Mouse (Mus musculus) megakaryocyte, embryonic 14.5 days (primary cell): ENCODE data around the gene Mrpl45. TPM values are rescaled to one million over a fixed set of nuclear protein-coding genes. Genes with fewer than 3 reads are reported as not detected.
"Not testable (repeated sequence)": the region's sequence is repeated elsewhere in the genome, so short reads cannot be mapped to it uniquely, and the experiment has no call there.

Experiments
- H3K27me3 ChIP-seq: replicated peaks from 2 replicates; pipeline ENCODE3; 2012; ENCODE audit warnings: inconsistent platforms
- H3K36me3 ChIP-seq: replicated peaks from 2 replicates; pipeline ENCODE3; 2012; ENCODE audit warnings: low read length, inconsistent platforms, mixed read lengths
- H3K4me1 ChIP-seq: 2 replicates; pipeline ENCODE4 v1.6.1; 2012; ENCODE audit warnings: inconsistent platforms
- H3K4me3 ChIP-seq: replicated peaks from 2 replicates; pipeline ENCODE3; 2012; ENCODE audit warnings: moderate library complexity, mild to moderate bottlenecking, inconsistent platforms
- H3K9me3 ChIP-seq: 2 replicates; pipeline ENCODE4 v1.6.1; 2012; ENCODE audit warnings: inconsistent platforms
- FLI1 ChIP-seq: IDR thresholded peaks from 2 replicates; pipeline ENCODE4 v1.6.1; 2012; ENCODE audit warnings: low read length, inconsistent platforms, mixed read lengths
- GATA1 ChIP-seq: IDR thresholded peaks from 3 replicates; pipeline ENCODE4 v1.6.1; 2012; ENCODE audit warnings: mixed read lengths, low read length, inconsistent platforms, borderline replicate concordance
- polyA plus RNA-seq: library from polyadenylated mRNA; stranded (reverse); fragments of >175 nt; gene quantifications from 2 replicates; pipeline ENCODE4 v1.2.3, GENCODE M21; 2012; ENCODE audit warnings: low replicate concordance; ENCODE audit not compliant: insufficient read depth

Gene Mrpl45
- 4.6 and 6.9 TPM in 2 replicates for polyA plus RNA-seq

DNA sequence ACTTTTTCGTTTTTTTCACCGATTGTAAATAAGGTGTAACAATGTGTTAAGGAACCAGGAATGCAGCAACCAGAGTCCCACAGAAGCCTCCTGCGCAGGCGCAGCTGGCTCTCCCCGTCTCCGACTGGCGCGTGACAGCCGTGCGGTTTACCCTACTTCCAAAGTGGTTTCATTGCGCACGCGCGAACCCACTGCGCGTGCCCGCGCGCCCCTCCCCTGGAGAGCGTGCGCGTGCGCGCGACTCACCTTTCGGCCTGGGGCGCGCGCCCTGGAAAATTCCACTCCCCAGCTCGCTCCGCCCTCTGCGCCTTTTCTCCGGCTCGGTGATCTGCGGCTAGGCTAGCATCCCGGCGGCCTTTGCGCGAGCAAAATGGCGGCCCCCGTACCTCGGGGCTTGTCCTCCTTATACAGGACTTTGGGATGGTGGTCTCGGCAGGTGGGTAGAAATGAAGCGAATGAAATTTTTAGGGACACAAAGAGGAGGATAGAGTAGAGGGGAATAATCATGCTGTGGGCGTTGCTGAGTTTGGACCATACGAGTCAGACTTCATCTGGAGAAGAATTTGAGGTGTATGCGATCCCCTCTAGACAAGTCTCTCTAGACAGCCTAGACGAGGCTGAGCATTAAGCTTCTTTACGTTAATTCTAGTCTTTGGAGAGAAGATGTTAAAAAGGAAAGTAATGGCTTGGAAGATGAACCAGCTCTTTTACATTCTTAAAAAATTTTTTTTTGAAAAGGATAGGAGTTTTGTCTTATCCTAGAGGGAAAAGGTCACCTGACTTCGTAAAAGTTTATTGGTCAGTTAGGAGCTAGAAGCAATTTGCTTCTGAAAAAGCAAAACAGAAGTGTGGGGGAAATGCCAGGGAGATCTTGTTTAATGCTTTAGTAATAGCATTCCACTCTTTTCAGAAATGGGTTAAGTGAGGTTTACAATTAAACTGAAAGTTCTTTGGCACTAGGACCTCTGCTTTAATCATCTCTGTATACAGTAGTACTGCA is at the start of gene Mrpl45:
TSS of gene Mrpl45 (plus strand) at position 213 of the 1,000 bp plus-strand sequence.
- Histone ChIP-seq H3K4me1 (peaks cover 26% of the 10 kb centered on the region), H3K27me3 (no peaks in the 10 kb centered on the region), H3K9me3 (no peaks in the 10 kb centered on the region), H3K4me3 (peak within 1 kb of the TSS; percentile 93), H3K36me3 (peaks cover 4% of the 10 kb centered on the region)
- TF ChIP-seq FLI1 (no peak), GATA1 (no peak)

DNA sequence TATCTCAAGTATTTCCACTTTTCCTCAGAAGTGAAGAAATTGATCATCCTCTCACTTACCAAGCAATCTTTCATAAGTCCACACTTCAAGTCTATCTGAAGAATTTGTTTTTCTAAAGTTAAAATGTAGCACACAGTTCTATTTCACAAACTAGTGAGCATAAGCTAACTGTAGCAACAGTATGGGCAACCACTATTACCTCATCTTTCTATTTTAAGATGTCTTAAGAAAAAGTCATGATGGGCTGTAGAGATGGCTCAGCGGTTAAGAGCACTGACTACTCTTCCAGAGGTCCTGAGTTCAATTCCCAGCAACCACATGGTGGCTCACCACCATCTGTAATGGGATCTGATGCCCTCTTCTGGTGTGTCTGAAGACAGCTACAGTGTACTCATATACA is 49.0 kb upstream of the Mrpl45 start:
- peaks cover 60% of the 10 kb centered on the region for H3K36me3 ChIP-seq
- not testable (repeated sequence) for H3K4me3 ChIP-seq, H3K27me3 ChIP-seq, H3K9me3 ChIP-seq
- H3K4me1 ChIP-seq, result peaks cover 34% of the 10 kb centered on the region

DNA sequence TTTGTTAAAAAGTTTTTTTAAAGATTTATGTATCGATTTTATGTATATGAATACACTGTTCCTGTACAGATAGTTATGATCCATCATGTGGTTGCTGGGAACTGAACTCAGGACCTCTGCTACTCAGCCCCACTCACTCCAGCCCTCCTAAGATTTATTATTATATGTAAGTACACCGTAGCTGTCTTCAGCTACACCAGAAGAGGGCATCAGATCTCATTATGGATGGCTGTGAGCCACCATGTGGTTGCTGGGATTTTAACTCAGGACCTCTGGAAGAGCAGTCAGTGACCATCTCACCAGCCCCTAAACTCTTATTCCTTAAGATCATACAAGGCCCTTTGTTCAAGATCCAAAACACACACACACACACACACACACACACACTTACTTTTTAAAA is 45.5 kb upstream of the Mrpl45 start:
- not testable (repeated sequence) for H3K9me3 ChIP-seq, H3K4me3 ChIP-seq, H3K27me3 ChIP-seq
- Histone ChIP-seq H3K4me1 (peaks cover 42% of the 10 kb centered on the region), H3K36me3 (peaks cover 39% of the 10 kb centered on the region)

DNA sequence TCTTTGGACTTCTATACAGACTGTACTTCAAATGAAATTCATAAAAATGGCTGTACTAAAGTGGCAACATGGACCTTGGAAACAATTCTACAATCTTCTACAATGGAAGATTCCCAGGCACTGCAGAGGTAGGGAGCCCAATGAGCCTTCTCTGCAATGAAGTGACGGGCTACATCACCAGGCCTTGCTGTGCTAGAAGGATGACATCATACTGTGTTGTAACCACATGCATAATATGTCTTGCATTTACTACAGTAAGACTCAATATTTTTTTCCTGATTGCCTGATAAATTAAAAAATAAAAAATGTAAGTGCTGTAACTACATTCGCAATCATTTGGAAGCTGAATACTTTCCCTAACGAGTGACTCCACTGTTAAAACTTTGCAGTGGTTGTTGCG is 42.7 kb upstream of the Mrpl45 start:
- H3K4me1 ChIP-seq, result peaks cover 53% of the 10 kb centered on the region
- TF ChIP-seq FLI1, result no peak
- no peak for TF ChIP-seq GATA1
- no peaks in the 10 kb centered on the region for H3K27me3 ChIP-seq
- H3K9me3 ChIP-seq, result no peaks in the 10 kb centered on the region
- H3K4me3 ChIP-seq, result no peak overlapping the region
- peaks cover 22% of the 10 kb centered on the region for H3K36me3 ChIP-seq

DNA sequence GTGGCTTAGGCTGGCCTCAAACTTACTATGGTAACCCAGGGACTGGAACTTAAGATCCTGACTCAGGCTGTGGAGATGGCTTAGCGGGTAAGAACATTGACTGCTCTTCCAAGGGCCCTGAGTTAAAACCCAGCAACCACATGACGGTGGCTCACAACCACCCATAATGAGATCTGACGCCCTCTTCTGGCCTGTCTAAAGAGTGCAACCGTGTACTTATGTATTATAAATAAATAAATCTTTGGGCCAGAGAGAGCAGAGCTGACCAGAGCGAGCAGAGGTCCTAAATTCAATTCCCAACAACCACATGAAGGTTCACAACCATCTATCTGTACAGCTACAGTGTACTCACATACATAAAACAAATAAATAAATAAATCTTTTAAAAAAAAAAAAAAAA is 41.9 kb upstream of the Mrpl45 start:
- H3K4me3 ChIP-seq, result no peak overlapping the region
- peaks cover 22% of the 10 kb centered on the region for H3K36me3 ChIP-seq
- H3K9me3 ChIP-seq, result no peaks in the 10 kb centered on the region
- H3K4me1 ChIP-seq, result peaks cover 57% of the 10 kb centered on the region
- no peak for TF ChIP-seq FLI1
- H3K27me3 ChIP-seq, result no peaks in the 10 kb centered on the region

DNA sequence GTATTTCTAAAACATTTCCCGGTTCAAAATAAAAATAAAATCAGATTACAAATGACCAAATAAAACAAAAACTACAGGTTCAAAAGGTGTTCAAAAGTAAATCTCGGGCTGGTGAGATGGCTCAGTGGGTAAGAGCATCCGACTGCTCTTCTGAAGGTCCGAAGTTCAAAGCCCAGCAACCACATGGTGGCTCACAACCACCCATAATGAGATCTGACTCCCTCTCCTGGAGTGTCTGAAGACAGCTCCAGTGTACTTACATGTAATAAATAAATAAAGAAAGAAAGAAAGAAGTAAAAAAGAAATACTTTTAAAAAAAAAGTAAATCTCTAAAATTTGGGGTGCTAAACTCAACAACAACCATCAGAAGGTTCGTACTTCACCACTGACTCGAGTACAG is 40.6 kb upstream of the Mrpl45 start:
- Histone ChIP-seq H3K4me1 (peaks cover 63% of the 10 kb centered on the region), H3K36me3 (peaks cover 22% of the 10 kb centered on the region)
- H3K27me3 ChIP-seq, H3K4me3 ChIP-seq, H3K9me3 ChIP-seq: not testable (repeated sequence)

DNA sequence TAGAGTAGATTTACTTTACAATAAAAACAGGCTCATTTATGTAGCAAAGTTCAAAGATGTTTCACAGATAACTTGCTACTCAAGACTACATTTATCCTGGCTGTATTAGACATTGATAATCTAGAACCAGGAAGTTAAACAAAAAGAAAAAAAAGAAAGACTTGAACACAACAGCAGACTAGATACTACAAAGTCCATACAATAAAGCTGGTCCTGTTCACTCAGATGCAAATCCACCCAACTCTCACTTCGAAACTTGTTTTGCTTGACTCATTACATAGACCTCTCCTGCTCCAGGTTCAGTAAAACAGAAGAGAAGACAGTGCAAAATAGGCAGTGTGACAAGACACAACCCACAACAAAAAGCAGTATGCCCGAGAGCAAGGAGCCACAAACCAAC is 40.2 kb upstream of the Mrpl45 start:
- H3K4me3 ChIP-seq, result no peak overlapping the region
- peaks cover 63% of the 10 kb centered on the region for H3K4me1 ChIP-seq
- no peaks in the 10 kb centered on the region for H3K9me3 ChIP-seq
- peaks cover 21% of the 10 kb centered on the region for H3K36me3 ChIP-seq
- no peaks in the 10 kb centered on the region for H3K27me3 ChIP-seq
- TF ChIP-seq GATA1 (no peak), FLI1 (no peak)

DNA sequence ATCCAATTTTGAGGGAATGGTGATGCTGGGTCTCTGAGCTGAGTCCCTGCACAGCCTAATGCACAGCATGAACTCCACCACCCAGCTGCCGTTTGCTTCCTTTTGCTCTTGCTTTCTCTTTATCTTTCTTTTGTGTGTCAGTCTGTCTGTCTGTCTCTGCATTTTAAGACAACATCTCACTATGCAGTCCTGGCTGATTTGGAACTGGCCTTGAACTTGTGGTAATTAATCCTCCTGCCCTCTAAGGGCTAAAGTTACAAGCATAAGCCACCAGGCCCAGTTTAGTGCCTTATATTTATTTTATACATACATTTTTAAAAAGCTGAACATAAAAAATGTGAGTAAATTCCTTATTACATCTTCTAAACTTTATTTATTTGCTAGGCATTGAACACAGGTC is 39.5 kb upstream of the Mrpl45 start:
- TF ChIP-seq FLI1, result no peak
- no peak for TF ChIP-seq GATA1
- Histone ChIP-seq H3K9me3 (no peaks in the 10 kb centered on the region), H3K27me3 (no peaks in the 10 kb centered on the region), H3K36me3 (peaks cover 16% of the 10 kb centered on the region), H3K4me3 (peak overlapping the region; percentile 47), H3K4me1 (peaks cover 58% of the 10 kb centered on the region)

DNA sequence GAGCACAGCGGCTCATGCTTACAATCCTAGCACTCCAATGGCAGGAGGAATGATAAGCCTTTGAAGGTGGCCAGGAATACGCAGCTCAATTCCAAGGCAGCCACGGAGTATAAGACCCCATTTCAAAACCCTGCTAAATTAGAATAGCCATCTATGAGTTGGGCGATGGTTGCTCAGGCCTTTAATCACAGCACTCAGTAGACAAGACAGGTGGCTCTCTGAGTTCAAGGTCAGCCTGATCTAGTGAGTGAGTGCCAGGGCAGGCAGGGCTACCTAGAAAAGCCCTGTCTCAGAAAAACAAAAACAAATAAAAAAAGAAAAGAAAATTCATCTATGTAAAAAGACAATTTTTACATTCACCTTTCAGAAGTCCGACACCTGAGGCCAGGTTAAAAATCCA is 38.4 kb upstream of the Mrpl45 start:
- H3K4me3 ChIP-seq, result peak overlapping the region; percentile 46
- peaks cover 61% of the 10 kb centered on the region for H3K4me1 ChIP-seq
- H3K9me3 ChIP-seq, result no peaks in the 10 kb centered on the region
- no peaks in the 10 kb centered on the region for H3K27me3 ChIP-seq
- H3K36me3 ChIP-seq, result peaks cover 16% of the 10 kb centered on the region
- TF ChIP-seq GATA1 (no peak), FLI1 (no peak)

DNA sequence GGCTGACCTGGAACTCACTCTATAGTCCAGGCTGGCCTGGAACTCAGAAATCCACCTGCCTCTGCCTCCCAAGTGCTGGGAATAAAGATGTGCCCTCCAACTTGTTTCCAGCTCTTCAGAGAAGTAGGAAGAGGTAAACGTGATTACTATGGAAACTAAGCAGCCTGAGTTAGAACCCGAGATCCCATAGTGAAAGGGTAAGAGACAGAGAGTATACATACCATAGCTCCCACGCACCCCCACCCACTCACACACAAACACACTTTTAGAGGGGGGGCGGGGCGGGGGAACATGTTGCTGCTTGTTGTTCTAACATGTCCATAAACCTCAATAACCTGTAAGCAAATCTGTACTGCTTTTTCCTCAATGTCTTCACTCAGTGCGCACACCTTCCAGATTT is 37.1 kb upstream of the Mrpl45 start:
- Histone ChIP-seq H3K27me3 (no peaks in the 10 kb centered on the region), H3K4me1 (peaks cover 61% of the 10 kb centered on the region), H3K9me3 (no peaks in the 10 kb centered on the region), H3K36me3 (peaks cover 11% of the 10 kb centered on the region), H3K4me3 (peak overlapping the region; percentile 95)
- no peak for TF ChIP-seq GATA1
- TF ChIP-seq FLI1, result no peak

DNA sequence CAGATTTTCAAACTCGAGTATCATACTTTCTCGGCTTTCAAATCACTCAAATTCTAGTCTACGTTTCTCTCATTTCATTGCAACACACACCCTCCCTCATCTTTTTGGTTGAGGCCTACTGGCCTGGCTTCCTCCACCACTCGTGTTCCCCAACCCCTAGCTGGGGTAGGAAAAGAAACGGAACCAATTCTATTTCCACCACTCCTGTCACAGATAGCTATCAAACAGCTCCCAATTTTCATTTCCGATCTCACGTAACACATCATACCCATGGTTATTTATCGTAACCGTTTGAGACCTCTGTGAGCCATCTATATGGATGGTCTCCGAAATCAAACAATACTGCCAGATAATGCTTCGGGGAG is 36.5 kb upstream of the Mrpl45 start:
- H3K4me3 ChIP-seq, result peak overlapping the region; percentile 95

More for the DNA sequence above, 36.5 kb upstream of the Mrpl45 start:
- Histone ChIP-seq H3K4me1 (peaks cover 64% of the 10 kb centered on the region), H3K9me3 (no peaks in the 10 kb centered on the region), H3K27me3 (no peaks in the 10 kb centered on the region), H3K36me3 (peaks cover 11% of the 10 kb centered on the region)
- TF ChIP-seq GATA1, result no peak
- TF ChIP-seq FLI1, result no peak
